Mouse (Mus musculus): ENCODE results near the gene Tenm3.
A peak's percentile ranks its signal among the peaks of the same experiment; 100 is the strongest.

Tenm3 gene

GRCm38 (mm10) chr8:48843931-48844285 lies at the start of gene Tenm3:
Gene Tenm3 (minus strand): TSS chr8:48843951.
- no peak for DNase-seq (ENCODE audit: low spot score in 2 of 2)

GRCm38 (mm10) chr8:48890216-48890765 lies 46.5 kb upstream of the Tenm3 start:
- DNase-seq (ENCODE audit: low spot score in 2 of 2) = no peak

GRCm38 (mm10) chr8:48884270-48884669 lies 40.5 kb upstream of the Tenm3 start:
- no peak for DNase-seq (ENCODE audit: low spot score in 2 of 2)

GRCm38 (mm10) chr8:48880585-48880984 lies 36.8 kb upstream of the Tenm3 start:
- DNase-seq (ENCODE audit: low spot score in 2 of 2) = peak; percentile 34 to 42

- DNase-seq (ENCODE audit: low spot score in 2 of 2) = no peak
Observed at GRCm38 (mm10) chr8:48865972-48866371, 22.2 kb upstream of the Tenm3 start.

GRCm38 (mm10) chr8:48865485-48865884 lies 21.7 kb upstream of the Tenm3 start:
- DNase-seq (ENCODE audit: low spot score in 2 of 2) = no peak

GRCm38 (mm10) chr8:48850223-48851010 lies 6.7 kb upstream of the Tenm3 start:
- no peak for DNase-seq (ENCODE audit: low spot score in 2 of 2)

- DNase-seq (ENCODE audit: low spot score in 2 of 2) = no peak
Observed at GRCm38 (mm10) chr8:48849091-48849616, 5.4 kb upstream of the Tenm3 start.

- DNase-seq (ENCODE audit: low spot score in 2 of 2) = no peak
Observed at GRCm38 (mm10) chr8:48844961-48845360, 1.2 kb upstream of the Tenm3 start.

GRCm38 (mm10) chr8:48844370-48844905 lies 687 bp upstream of the Tenm3 start:
- no peak for DNase-seq (ENCODE audit: low spot score in 2 of 2)

GRCm38 (mm10) chr8:48842991-48843930 lies 490 bp downstream of the Tenm3 start:
- peak; percentile 69 to 75 for DNase-seq (ENCODE audit: low spot score in 2 of 2)

GRCm38 (mm10) chr8:48842516-48842990 lies 1.2 kb downstream of the Tenm3 start:
- DNase-seq (ENCODE audit: low spot score in 2 of 2) = no peak

- DNase-seq (ENCODE audit: low spot score in 2 of 2) = no peak
Observed at GRCm38 (mm10) chr8:48842035-48842434, 1.7 kb downstream of the Tenm3 start.

GRCm38 (mm10) chr8:48835745-48836144 lies 8.0 kb downstream of the Tenm3 start:
- no peak for DNase-seq (ENCODE audit: low spot score in 2 of 2)

GRCm38 (mm10) chr8:48827454-48827853 lies 16.3 kb downstream of the Tenm3 start:
- DNase-seq (ENCODE audit: low spot score in 2 of 2) = no peak

GRCm38 (mm10) chr8:48825666-48826065 lies 18.1 kb downstream of the Tenm3 start:
- no peak for DNase-seq (ENCODE audit: low spot score in 2 of 2)

GRCm38 (mm10) chr8:48822291-48822690 lies 21.5 kb downstream of the Tenm3 start:
- DNase-seq (ENCODE audit: low spot score in 2 of 2) = no peak

- DNase-seq (ENCODE audit: low spot score in 2 of 2) = no peak
Observed at GRCm38 (mm10) chr8:48819962-48820361, 23.8 kb downstream of the Tenm3 start.

GRCm38 (mm10) chr8:48819348-48819747 lies 24.4 kb downstream of the Tenm3 start:
- DNase-seq (ENCODE audit: low spot score in 2 of 2) = no peak

GRCm38 (mm10) chr8:48816941-48817340 lies 26.8 kb downstream of the Tenm3 start:
- DNase-seq (ENCODE audit: low spot score in 2 of 2) = no peak

- DNase-seq (ENCODE audit: low spot score in 2 of 2) = no peak
Observed at GRCm38 (mm10) chr8:48812196-48812741, 31.5 kb downstream of the Tenm3 start.

Measured in right cerebral cortex, postnatal 10 days (tissue).